Mouse (Mus musculus) heart, postnatal 0 days (tissue): ENCODE results near the gene Per2.
A peak's percentile ranks its signal among the peaks of the same experiment; 100 is the strongest.

ENCODE experiments used
- CTCF ChIP-seq: IDR thresholded peaks from 2 replicates; pipeline ENCODE4 v1.5.1; 2016; ENCODE audit warnings: antibody characterized with exemption, control low read depth, low read depth
- EP300 ChIP-seq: IDR thresholded peaks from 2 replicates; pipeline ENCODE4 v1.6.1; 2016; ENCODE audit warnings: antibody characterized with exemption, low read depth

- no peak for TF ChIP-seq CTCF
- TF ChIP-seq EP300: peak; percentile 100
Measured at GRCm38 (mm10) chr1:91436380-91437082, 22.6 kb downstream of the Per2 start.
